8 mouse cellular contexts compared by ENCODE assay signal in genomic region chr15:99874612-99875333, GRCm38 (mm10). TPM values are rescaled to one million over a fixed set of nuclear protein-coding genes. Genes with fewer than 3 reads are reported as not detected.
DNase-seq lines count a peak whose midpoint lies in the region; ATAC-seq lines count a peak whose summit lies in the region.

No protein-coding gene starts in this region.

- H3K4me1 ChIP-seq in forebrain, embryonic 10.5 days: peaks cover 28% of the 10 kb centered on the region
- H3K4me1 ChIP-seq in liver, embryonic 15.5 days (replicated peaks): peaks cover 13% of the 10 kb centered on the region; the same call in 1 of the 2 replicates

- peaks cover 15% of the 10 kb centered on the region for H3K27me3 ChIP-seq in forebrain, embryonic 10.5 days (ENCODE audit: poor library complexity, severe bottlenecking)
- peaks cover 17% of the 10 kb centered on the region; the same call in 1 of the 2 replicates for H3K27me3 ChIP-seq in liver, embryonic 15.5 days

- H3K4me2 ChIP-seq in liver, embryonic 15.5 days: peak overlapping the region; percentile 69

- peak; percentile 29 for DNase-seq in embryo, embryonic 10.5 days (ENCODE audit: low spot score)
- DNase-seq in embryo, embryonic 10 days (ENCODE audit: low spot score): no peak
- DNase-seq in R1 (ENCODE audit: low read depth, low spot score): peak; percentile 87
- no peak for DNase-seq in forebrain, embryonic 10.5 days (ENCODE audit: extremely low spot score, low spot score)
- DNase-seq in retina, postnatal 1 day: peak; percentile 55
- no peak for DNase-seq in thymus, postnatal 10 days (ENCODE audit: low spot score in 2 of 2)

- WGBS in forebrain, embryonic 10.5 days: 5% methylated on average over 30 of the region's 30 CpGs
- WGBS in liver, embryonic 15.5 days (ENCODE audit: insufficient replicate concordance): 3% methylated on average over 30 of the region's 30 CpGs

- peak overlapping the region; percentile 81 for H3K27ac ChIP-seq in forebrain, embryonic 10.5 days
- H3K27ac ChIP-seq in liver, embryonic 15.5 days (replicated peaks): 0 out of 2 replicates have a peak overlapping the region, but pooled peaks have one; percentile 35

- H3K9me3 ChIP-seq in forebrain, embryonic 10.5 days: no peaks in the 10 kb centered on the region
- no peaks in the 10 kb centered on the region for H3K9me3 ChIP-seq in liver, embryonic 15.5 days (replicated peaks)

- peak overlapping the region; percentile 37; the same call in 1 of the 2 replicates for H3K9ac ChIP-seq in liver, embryonic 15.5 days

- no peaks in the 10 kb centered on the region for H3K36me3 ChIP-seq in forebrain, embryonic 10.5 days (replicated peaks)
- H3K36me3 ChIP-seq in liver, embryonic 15.5 days (replicated peaks): no peaks in the 10 kb centered on the region

- peak; percentile 25 for ATAC-seq in inflammation-experienced regulatory T-cells, adult 6 months
- peak; percentile 26 for ATAC-seq in liver, embryonic 15.5 days (ENCODE audit: insufficient read depth)

- peak overlapping the region; percentile 67 for H3K4me3 ChIP-seq in forebrain, embryonic 10.5 days
- peak overlapping the region; percentile 60 for H3K4me3 ChIP-seq in liver, embryonic 15.5 days (replicated peaks)

RNA-seq across cellular contexts. Expression of gene Lima1, which starts 0.5 kb away (rescaled TPM):
- 39.6 and 43.4 TPM in 2 replicates for polyA plus RNA-seq in forebrain, embryonic 10.5 days (2016; fragmentation: Nextera tagmentation; extraction: Ambion mirVana)
- polyA plus RNA-seq in inflammation-experienced regulatory T-cells, adult 6 months (2017; shearing (Covaris generic)): 1 to 10 TPM; 2.2 to 2.9 (median 2.3) TPM
- polyA plus RNA-seq in liver, embryonic 15.5 days (2015; fragmentation: Nextera tagmentation; extraction: Ambion mirVana): 10.0 and 10.3 TPM in 2 replicates

Comparison
In these comparisons a context has a peak if more than half of its experiments do, and no peak if none do; other contexts are left out.
1. DNase-seq: peak in embryo, embryonic 10.5 days (single experiment), R1 (single experiment) and retina, postnatal 1 day (single experiment); none in embryo, embryonic 10 days (single experiment), forebrain, embryonic 10.5 days (single experiment) and thymus, postnatal 10 days (0 of 2).